1 mouse cellular context compared by ENCODE assay signal in the genomic region with DNA sequence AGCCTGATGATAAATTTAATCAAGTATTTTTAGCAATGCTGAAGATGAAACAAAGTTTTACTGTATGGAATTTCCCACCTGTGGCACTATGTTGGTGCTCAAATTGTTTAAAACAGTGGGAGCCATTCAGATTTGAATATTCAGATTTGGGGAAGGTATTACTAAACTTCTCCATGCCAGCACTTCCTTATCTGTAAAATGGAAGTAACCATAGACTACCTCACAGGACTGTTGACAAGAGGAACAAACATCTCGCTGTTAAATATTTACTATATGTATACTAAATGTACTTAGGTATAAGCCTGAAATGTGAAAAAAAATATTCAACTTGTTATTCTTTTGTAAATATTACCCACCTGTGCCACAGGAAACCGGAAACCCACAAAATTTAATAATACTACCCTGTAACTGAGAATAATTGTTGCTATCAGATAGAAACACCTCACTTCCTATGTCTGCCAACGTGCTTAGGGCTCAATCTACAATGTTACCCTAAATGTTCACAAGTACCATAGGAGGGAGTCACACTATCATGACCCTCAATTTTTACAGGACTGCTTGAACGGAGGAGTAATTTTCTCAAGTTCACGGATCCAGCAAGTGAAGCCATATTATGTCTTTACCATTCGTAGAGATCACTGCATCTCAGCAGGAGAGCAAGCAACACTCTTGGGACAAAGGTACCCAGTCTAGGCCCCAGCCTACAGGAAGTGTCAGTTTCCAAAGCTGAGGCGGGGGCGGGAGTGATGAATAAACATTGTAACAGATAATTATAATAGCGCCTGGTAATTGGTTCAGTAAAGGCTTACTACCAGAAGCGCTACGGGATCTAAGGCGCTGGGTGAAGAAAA.
TF ChIP-seq lines count a peak whose summit lies in the region.

No protein-coding gene starts in this region.

TF ChIP-seq in CH12.LX, 34 proteins besides CTCF, POLR2A, EP300 and RAD21 (continued from another document):
- peak; percentile 48; the same call in 1 of the 2 replicates for TF ChIP-seq MAX (IDR thresholded peaks at IDR 0.05; ENCODE audit: low read length)
- TF ChIP-seq UBTF (IDR thresholded peaks at IDR 0.05; ENCODE audit: low read depth, low read length), result no peak
- TF ChIP-seq RCOR1 (conservative IDR thresholded peaks at IDR 0.05; ENCODE audit: low read depth, low read length), result 0 out of 2 replicates have a peak, but pooled peaks have one; percentile 64
- TF ChIP-seq MEF2A (IDR thresholded peaks at IDR 0.05; ENCODE audit: borderline replicate concordance, low read depth, low read length), result peak; percentile 69
- TF ChIP-seq ZNF384 (IDR thresholded peaks at IDR 0.05; ENCODE audit: low read depth, low read length), result no peak
- TF ChIP-seq HCFC1 (IDR thresholded peaks at IDR 0.05; ENCODE audit: low read depth, low read length), result peak; percentile 24; the same call in 1 of the 2 replicates
- no peak for TF ChIP-seq KAT2A (IDR thresholded peaks at IDR 0.05; ENCODE audit: insufficient replicate concordance, low read length)
- no peak; the same call in 1 of the 2 replicates for TF ChIP-seq MXI1 (IDR thresholded peaks at IDR 0.05; ENCODE audit: low read depth, low read length)
- peak; percentile 68; the same call in 1 of the 2 replicates for TF ChIP-seq TCF12 (IDR thresholded peaks at IDR 0.05; ENCODE audit: low read depth, low read length)
- no peak for TF ChIP-seq SMC3 (IDR thresholded peaks at IDR 0.05; ENCODE audit: low read depth, low read length)
- TF ChIP-seq JUND (conservative IDR thresholded peaks at IDR 0.05; ENCODE audit: low read depth, low read length), result peak; percentile 88
- TF ChIP-seq ZC3H11A (IDR thresholded peaks at IDR 0.05; ENCODE audit: low read depth, low read length), result no peak
- no peak for TF ChIP-seq E2F4 (IDR thresholded peaks at IDR 0.05; ENCODE audit: insufficient replicate concordance, low read depth, low read length)
- TF ChIP-seq GABPA (IDR thresholded peaks at IDR 0.05; ENCODE audit: insufficient replicate concordance, low read depth, low read length), result no peak
- peak; percentile 50; the same call in 1 of the 2 replicates for TF ChIP-seq IRF4 (IDR thresholded peaks at IDR 0.05; ENCODE audit: low read depth, low read length)
- TF ChIP-seq POLR2AphosphoS2 (IDR thresholded peaks at IDR 0.05; ENCODE audit: low read depth, low read length), result peak; percentile 51; the same call in 1 of the 2 replicates
- peak; percentile 68 for TF ChIP-seq MAZ (IDR thresholded peaks at IDR 0.05; ENCODE audit: low read depth, low read length)
- TF ChIP-seq NELFE (IDR thresholded peaks at IDR 0.05; ENCODE audit: low read depth, low read length), result 0 out of 2 replicates have a peak, but pooled peaks have one; percentile 38
- TF ChIP-seq BHLHE40 (IDR thresholded peaks at IDR 0.05; ENCODE audit: low read depth, low read length), result peak; percentile 61
- peak; percentile 41; the same call in 1 of the 2 replicates for TF ChIP-seq CHD2 (IDR thresholded peaks at IDR 0.05; ENCODE audit: low read length)
- TF ChIP-seq NRF1 (IDR thresholded peaks at IDR 0.05; ENCODE audit: low read depth, low read length), result no peak
- 0 out of 2 replicates have a peak, but pooled peaks have one; percentile 52 for TF ChIP-seq ZMIZ1 (IDR thresholded peaks at IDR 0.05; ENCODE audit: low read depth, low read length)
- TF ChIP-seq TBP (conservative IDR thresholded peaks at IDR 0.05; ENCODE audit: low read depth, low read length), result peak; percentile 67; the same call in 1 of the 2 replicates
- peak; percentile 85; the same call in 1 of the 2 replicates for TF ChIP-seq SIN3A (IDR thresholded peaks at IDR 0.05; ENCODE audit: low read length)
- TF ChIP-seq USF2 (conservative IDR thresholded peaks at IDR 0.05; ENCODE audit: low read depth, low read length), result no peak
- no peak for TF ChIP-seq ZKSCAN1 (IDR thresholded peaks at IDR 0.05; ENCODE audit: borderline replicate concordance, low read depth, low read length)
- peak; percentile 85 for TF ChIP-seq ETS1 (conservative IDR thresholded peaks at IDR 0.05; ENCODE audit: low read depth, low read length)
- TF ChIP-seq USF1 (IDR thresholded peaks at IDR 0.05; ENCODE audit: low read depth, low read length), result no peak
